Mouse (Mus musculus) thymus, adult 18-20 months (tissue): ENCODE measurements around the gene Upf1.

Experiments used
- DNase-seq, 2 experiments: peaks; one replicate each; pipeline ENCODE4 v3.0.0; 2022; ENCODE audit warnings: mixed read lengths in 2 of 2

The Upf1 gene

DNA sequence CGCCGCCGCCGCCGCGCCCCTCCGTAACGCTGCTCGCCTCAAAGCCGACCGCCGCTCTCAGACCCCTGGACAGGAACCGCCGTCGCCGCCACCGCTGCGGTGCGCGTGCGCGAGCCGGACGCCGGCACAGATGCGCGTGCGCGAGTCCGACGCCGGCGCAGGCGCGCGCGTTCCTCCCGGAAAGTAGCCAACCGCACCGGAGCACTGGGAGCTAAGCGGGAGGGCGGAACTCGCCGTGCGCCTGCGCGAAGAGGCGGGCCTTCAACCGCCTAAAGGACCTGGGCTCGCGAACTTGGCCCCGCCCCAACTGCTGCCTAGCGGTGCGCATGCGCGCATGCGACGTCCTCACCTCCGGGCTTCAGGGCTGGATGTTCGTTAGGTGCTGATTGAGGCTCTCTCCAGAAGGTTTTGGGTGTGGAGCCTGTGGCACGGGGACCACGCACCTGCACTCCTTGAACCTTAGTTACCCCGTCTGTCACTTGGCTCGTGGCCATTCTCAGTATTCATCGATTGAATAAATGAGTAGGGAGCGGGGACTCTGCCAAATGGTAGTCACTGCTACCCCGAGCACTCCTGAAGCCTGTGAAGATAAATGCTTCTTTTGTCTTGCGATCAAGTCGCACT, at the start of gene Upf1:
Upf1 (minus strand) TSS at position 85 of the 624 bp plus-strand sequence.
- DNase-seq: peak; percentile 98 to 99

- DNase-seq: no peak
Measured at GRCm38 (mm10) chr8:70397611-70398563, 44.8 kb upstream of the Upf1 start.

GRCm38 (mm10) chr8:70396184-70396583, 43.1 kb upstream of the Upf1 start:
- no peak for DNase-seq

DNA sequence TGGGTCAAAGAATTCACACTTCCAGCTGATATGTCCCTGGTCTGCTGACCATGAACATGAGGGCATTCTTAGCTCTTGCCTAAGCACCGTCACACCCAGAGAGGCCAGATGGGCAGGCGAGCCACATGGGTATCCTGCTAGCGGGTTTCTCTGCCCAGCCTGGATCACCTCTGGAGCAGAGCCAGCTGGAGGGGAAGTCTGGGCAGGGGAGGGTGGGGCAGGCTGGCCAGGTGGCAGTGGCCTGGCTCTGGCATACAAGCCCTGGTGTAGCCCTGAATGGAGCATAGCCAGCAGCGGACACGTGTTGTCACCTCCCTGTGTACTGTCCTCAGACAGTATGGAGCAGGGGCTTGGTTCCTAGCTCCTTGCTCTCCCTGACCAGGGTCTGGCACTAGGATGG, 42.6 kb upstream of the Upf1 start:
- no peak for DNase-seq

- no peak for DNase-seq
Measured at GRCm38 (mm10) chr8:70394269-70394998, 41.4 kb upstream of the Upf1 start.

DNA sequence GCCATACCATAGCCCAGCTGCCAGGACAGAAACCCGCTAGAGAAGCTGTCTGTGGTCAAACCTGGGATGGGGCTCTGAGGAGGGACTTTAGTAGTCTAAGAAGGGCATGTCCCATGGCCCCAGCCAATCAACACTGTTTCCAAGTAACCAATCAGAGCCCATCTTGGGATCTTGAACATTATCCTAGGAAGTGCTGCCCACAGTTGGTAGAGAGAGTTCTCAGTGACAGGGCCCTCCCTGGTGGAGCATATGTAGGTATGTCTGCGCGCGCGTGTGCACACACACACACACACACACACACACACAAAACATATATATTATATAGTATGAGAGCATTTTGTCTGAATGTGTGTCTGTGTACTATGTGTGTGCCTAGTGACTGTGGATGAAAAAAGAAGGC, 40.0 kb upstream of the Upf1 start:
- no peak for DNase-seq

- DNase-seq: no peak
Measured at GRCm38 (mm10) chr8:70389678-70390077, 36.6 kb upstream of the Upf1 start.

GRCm38 (mm10) chr8:70383287-70383686, 30.2 kb upstream of the Upf1 start:
- DNase-seq: peak in 1 of 2 experiments; percentile 26

DNA sequence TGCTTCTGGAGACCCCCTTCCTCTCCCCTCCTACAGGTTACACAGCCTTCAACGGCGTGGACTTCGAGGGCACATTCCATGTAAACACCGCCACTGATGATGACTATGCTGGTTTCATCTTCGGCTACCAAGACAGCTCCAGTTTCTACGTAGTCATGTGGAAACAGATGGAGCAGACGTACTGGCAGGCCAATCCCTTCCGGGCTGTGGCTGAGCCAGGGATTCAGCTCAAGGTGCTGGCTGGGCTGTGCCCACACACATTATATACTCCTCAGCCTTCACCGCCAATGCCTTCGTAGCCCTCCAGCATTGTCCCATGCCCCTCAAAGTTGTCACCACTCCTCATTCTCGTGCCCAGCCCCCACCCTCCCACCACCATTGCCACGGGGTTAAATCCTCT, 27.0 kb upstream of the Upf1 start:
- no peak for DNase-seq

DNA sequence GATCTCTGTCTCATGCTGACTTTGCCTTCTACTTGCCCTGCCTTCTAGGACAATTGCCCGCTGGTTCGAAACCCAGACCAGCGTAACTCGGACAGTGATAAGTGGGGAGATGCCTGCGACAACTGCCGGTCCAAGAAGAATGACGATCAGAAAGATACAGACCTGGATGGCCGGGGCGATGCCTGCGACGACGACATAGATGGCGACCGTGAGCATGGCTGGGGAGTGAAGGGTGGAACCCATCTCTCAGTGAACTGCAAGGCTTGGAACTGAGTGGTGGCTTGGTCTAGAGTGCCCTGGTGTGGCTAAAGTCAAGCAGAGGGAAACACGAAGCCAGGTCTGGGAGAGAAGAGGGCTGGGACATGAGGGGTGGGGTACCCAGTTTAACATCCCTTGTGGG, 24.0 kb upstream of the Upf1 start:
- no peak for DNase-seq

DNA sequence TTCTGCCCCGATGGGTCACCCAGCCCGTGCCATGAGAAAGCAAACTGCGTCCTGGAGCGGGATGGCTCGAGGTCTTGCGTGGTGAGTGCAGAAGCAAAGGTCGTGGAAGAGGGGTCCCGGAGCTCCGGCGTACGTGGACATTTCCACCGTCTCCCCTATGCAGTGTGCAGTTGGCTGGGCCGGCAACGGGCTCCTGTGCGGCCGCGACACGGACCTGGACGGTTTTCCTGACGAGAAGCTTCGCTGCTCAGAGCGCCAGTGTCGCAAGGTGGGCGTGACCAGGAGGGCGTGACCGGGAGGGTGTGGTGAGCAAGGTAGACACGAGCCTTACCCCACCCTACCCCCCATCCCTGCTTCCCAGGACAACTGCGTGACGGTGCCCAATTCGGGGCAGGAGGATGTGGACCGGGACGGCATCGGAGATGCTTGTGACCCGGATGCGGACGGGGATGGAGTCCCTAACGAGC, 23.2 kb upstream of the Upf1 start:
- no peak for DNase-seq

- DNase-seq: no peak
Measured at GRCm38 (mm10) chr8:70375212-70375859, 22.3 kb upstream of the Upf1 start.

DNA sequence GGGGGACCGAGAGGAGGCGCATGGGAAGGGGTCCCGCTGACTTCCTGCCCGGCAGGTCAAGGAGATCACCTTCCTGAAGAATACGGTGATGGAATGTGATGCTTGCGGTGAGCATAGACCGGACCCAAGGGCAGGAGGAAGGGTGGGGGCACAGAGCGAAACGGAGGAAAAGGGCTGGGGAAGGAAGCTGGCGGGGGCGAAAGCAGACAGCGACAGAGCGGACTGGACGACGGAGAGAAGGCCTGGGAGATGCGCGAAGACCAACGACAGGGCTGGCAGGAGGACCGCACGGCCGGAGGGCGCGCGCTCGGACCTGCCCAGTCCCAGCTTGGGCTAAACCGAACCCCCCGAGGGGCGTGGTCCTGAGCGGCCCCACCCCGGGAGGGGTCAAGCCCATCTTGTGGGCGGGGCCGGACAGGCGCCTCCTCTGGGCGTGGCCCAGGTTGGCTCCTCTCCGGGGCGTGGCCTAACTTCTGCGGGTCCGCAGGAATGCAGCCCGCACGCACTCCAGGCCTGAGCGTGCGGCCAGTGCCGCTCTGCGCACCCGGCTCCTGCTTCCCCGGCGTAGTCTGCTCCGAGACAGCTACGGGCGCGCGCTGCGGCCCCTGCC, 21.3 kb upstream of the Upf1 start:
- DNase-seq: peak in 1 of 2 experiments; percentile 33

DNA sequence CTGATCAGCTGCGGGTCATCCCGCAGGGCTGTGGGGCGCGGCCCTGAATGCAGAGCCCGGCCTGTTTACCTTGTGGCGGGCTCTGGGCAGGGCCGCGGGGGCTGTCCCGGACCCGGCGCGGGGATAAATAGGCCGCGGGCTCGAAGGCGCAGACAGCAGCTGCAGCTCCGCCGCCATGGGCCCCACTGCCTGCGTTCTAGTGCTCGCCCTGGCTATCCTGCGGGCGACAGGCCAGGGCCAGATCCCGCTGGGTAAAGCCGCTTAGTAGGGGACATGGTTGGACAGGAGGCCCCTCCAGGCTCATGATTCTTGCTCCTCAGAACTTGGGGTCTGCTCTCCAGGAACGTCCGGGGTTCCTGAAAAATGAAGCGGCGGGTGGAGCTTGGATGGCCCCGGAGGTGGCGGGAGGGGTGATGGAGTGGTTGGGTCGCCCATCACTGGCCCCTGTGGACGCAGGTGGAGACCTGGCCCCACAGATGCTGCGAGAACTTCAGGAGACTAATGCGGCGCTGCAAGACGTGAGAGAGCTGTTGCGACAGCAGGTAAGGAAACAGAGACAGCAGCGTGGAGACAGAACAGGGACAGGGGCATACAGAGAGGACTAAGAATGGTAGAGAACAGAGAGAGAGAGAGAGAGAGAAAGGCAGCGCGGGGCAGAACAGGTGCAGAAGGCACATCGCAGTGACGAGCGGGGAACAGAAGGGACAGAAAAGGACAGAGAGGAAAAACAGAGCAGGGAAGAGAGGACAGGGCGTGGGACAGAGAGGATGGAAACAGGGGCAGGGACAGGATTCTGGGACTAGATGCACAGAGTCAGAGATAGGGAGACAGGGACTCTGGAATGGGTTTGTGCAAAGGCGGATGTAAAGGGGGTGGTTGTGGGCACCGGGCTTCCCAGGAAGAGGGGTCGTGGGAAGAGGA, 20.6 kb upstream of the Upf1 start, which contains the start of gene Comp:
Comp (plus strand) TSS at position 162 of the 921 bp plus-strand sequence.
- DNase-seq: no peak

DNA sequence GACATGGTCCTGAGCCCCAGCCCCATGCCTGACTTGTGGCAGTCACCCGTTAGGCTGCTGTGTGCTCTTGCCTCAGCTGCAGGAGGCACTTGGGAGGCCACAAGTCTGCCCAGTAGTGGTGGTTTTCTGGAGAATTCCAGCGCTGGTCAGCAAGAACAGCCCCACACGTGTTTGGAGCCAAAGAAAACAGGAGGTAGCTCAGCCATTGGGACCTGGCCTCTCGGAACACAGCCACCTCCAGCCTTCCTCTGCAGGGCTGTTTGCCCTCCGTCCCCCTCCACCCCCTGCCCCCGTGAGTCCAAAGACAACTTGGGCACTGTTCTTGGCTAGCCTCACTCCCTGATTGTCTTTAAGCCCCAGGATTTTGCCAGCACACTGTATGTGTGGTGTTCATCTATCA, 18.9 kb upstream of the Upf1 start:
- no peak for DNase-seq

- no peak for DNase-seq
Measured at GRCm38 (mm10) chr8:70370476-70370875, 17.4 kb upstream of the Upf1 start.

- no peak for DNase-seq
Measured at GRCm38 (mm10) chr8:70366588-70366987, 13.5 kb upstream of the Upf1 start.

DNA sequence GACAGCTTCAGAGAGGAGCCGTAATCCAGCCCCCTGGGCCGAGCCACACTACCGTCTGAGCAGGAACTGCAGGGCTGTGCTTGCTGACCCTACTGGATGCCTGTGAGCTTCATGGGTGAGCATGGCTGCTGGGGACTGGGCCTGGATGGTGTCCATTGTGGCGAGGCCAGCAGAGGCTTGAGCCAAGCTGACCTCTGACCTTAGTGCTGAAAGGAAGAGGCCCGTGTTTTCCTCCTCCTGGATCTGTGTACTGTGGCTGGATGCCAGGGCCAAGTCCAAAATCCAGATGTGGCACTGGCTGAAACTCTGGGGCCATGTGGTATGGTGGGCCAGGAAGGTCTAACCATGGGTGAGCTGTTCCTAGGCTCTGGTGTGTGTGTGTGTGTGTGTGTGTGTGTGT, 11.0 kb upstream of the Upf1 start:
- DNase-seq: no peak

DNA sequence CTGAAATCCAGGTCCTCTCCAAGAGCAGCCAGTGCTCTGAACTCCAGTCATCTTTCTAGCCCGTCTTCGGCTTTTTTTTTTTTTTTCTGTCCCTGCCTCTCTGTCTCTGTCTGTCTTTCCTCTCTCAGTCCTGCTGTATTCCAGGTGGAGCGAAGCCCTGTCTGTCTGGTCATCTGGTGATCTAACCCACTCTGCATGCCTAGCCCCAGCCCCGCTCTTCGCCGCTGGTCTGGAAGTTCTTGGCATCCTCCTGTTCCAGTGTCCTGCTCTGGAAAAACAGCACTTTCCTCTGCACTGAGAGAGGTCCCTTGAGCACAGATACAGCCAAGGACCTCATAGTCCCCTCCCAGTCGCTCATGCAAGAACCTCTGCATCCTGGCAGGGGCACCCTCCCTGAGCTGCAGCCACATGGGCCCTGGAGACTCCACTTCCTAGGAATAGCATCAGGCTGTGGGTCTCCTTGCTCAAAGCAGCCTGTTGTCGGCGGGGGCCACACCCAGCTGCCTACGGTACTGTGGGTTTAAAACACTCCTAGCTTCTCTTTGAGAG, 8.5 kb upstream of the Upf1 start:
- DNase-seq: no peak

- no peak for DNase-seq
Measured at GRCm38 (mm10) chr8:70360769-70361168, 7.7 kb upstream of the Upf1 start.

DNA sequence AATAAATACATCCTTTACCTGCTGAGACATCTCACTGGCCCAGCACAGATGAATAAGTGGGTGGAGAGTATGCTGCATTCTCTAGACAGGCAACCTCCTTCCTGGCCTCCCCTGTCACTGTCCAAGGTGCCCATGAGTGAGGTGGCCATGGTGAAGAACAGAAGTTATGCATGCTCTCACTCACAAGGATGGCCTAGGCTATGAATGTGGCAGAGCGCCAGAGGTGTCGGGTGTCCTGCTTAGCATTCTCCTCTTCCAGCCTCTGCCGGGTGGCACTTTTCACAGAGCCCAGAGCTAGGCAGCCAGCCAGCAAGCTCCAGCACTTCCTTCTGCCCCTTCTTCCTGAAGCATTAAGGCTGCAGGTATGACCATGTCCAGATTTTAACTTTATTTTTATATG, 6.3 kb upstream of the Upf1 start:
- no peak for DNase-seq
